Mouse (Mus musculus): Measurements from ENCODE around the gene Taf12.

GRCm38 (mm10) chr4:132262358-132262616, 11.9 kb upstream of the Taf12 start:
- TF ChIP-seq CTCF (IDR thresholded peaks at IDR 0.05; ENCODE audit: control insufficient read depth, insufficient read depth, insufficient replicate concordance, low read depth, low read length) (no peak), POLR2A (IDR thresholded peaks at IDR 0.05; ENCODE audit: control insufficient read depth, low read depth, low read length) (no peak)
